Mouse (Mus musculus) kidney, postnatal 0 days (tissue): ENCODE measurements at regions not wholly inside any gene's neighbourhood (a gene's known extent, or its start where the extent isn't known, plus 50 kb on each side); places are given as distances from the start of the nearest gene placed in this dataset.

ENCODE experiments used
- ATAC-seq: fragments of 200-750 bp; cut with Nextera tagmentation; replicated peaks from 2 replicates; pipeline ENCODE4 v1.8.0; 2017; ENCODE audit warnings: low read depth, moderate number of reproducible peaks, moderate TSS enrichment, moderate library complexity; ENCODE audit not compliant: low FRiP score
- DNase-seq: peaks from one replicate; pipeline ENCODE4 v3.0.0-alpha.2; 2016; ENCODE audit warnings: low spot score
- H3K27ac ChIP-seq: fragments of 300-500 bp; sonication (generic); 2 replicates; pipeline ENCODE4 v1.5.1; 2014; ENCODE audit warnings: mild to moderate bottlenecking
- H3K27me3 ChIP-seq: fragments of 300-500 bp; sonication (generic); 2 replicates; pipeline ENCODE4 v1.6.1; 2014; ENCODE audit warnings: low read length, mixed read lengths; ENCODE audit not compliant: insufficient read depth
- H3K36me3 ChIP-seq: fragments of 300-500 bp; sonication (generic); 2 replicates; pipeline ENCODE4 v1.6.1; 2014; ENCODE audit warnings: low read length, mixed read lengths; ENCODE audit not compliant: insufficient read depth
- H3K4me1 ChIP-seq: fragments of 300-500 bp; sonication (generic); replicated peaks from 2 replicates; pipeline ENCODE4 v1.6.1; 2014; ENCODE audit warnings: antibody characterized with exemption, low read length, mixed read lengths; ENCODE audit not compliant: insufficient read depth
- H3K4me2 ChIP-seq: fragments of 300-500 bp; sonication (generic); 2 replicates; pipeline ENCODE4 v1.6.1; 2014; ENCODE audit warnings: mild to moderate bottlenecking, low read length, moderate library complexity, mixed read lengths
- H3K4me3 ChIP-seq: fragments of 300-500 bp; sonication (generic); replicated peaks from 2 replicates; pipeline ENCODE4 v1.5.1; 2014; ENCODE audit warnings: low read depth, low read length
- H3K9ac ChIP-seq: fragments of 300-500 bp; sonication (generic); 2 replicates; pipeline ENCODE4 v1.6.1; 2014; ENCODE audit warnings: low read depth, low read length
- H3K9me3 ChIP-seq: fragments of 300-500 bp; sonication (generic); replicated peaks from 2 replicates; pipeline ENCODE4 v1.6.1; 2016; ENCODE audit warnings: low read length, inconsistent platforms, mixed read lengths
- CTCF ChIP-seq: IDR thresholded peaks from 2 replicates; pipeline ENCODE4 v1.5.1; 2016; ENCODE audit warnings: antibody characterized with exemption, low read depth, mild to moderate bottlenecking, moderate library complexity
- WGBS: fragments of 180-500 bp; shearing (Covaris S2); extraction: QIAGEN DNeasy Blood & Tissue Kit; methylation state at CpG from one replicate; pipeline ENCODE4 v1.1.7; 2014; 5-methylcytosine and 5-hydroxymethylcytosine counted together

DNA sequence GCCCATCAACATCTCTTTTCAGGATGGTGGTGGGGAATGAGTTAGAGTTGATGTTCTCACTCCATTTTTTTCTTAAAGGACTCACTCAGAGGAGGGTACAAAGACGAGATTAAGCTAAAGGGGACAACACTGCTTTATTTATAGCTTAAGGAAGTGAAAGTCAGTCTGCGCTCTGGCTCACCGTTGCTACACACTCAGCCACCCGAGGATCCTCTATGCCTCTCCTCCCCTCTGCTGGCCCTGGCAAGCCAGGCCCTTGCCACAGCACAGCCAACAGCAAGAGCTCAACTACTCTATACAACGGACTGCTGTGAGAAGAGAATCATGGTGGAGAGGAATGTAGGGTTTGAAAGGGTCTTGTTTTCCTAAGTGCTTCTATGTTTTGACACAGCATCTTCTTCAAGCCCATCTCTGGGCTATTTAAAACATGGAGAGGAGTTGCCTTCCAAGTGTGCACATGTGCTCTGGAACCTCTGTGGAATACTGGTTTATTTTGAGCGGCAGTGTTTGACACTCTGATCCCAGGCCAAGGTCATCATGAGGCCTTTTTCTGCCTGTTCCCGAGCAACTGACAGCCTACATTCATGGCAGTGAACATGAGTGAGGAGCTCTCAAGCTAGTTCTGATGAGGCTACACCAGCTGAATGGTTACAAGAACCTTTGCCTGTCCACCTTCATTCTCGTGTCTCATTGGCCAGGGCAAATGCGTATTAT is 291.9 kb upstream of the Klf4 start:
- Histone ChIP-seq H3K36me3 (no peaks in the 10 kb centered on the region), H3K4me2 (no peak overlapping the region), H3K27me3 (no peaks in the 10 kb centered on the region), H3K9ac (no peak overlapping the region), H3K9me3 (no peaks in the 10 kb centered on the region), H3K4me3 (no peak overlapping the region), H3K4me1 (no peaks in the 10 kb centered on the region), H3K27ac (no peak overlapping the region)
- WGBS: 71% methylated on average over 9 of the region's 9 CpGs
- ATAC-seq (no peak), DNase-seq (no peak)
- no peak for TF ChIP-seq CTCF

DNA sequence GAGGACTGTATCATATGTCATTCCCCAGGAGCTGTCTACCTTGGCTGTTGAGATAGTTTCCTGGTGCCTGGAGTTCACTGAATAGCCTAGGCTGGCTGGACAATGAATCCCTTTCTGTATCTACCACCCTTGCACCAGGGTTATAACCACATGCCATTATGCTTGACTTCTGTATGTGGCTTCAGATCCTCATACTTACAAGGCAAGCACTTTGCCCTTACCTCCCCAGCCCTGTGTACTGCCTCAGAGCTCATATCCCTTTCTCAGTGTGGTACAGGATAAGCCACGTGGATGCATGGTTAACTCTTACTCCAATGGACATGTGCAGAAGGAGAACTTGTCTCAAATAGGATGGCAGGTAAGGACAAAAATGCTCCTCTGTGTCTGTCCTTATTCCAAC is 291.3 kb upstream of the Klf4 start:
- ATAC-seq (no peak), DNase-seq (no peak)
- Histone ChIP-seq H3K4me3 (no peak overlapping the region), H3K9me3 (no peaks in the 10 kb centered on the region), H3K4me1 (no peaks in the 10 kb centered on the region), H3K27me3 (no peaks in the 10 kb centered on the region), H3K4me2 (no peak overlapping the region), H3K36me3 (no peaks in the 10 kb centered on the region), H3K27ac (no peak overlapping the region), H3K9ac (no peak overlapping the region)
- 89% methylated on average over 1 of the region's 1 CpGs for WGBS
- no peak for TF ChIP-seq CTCF

DNA sequence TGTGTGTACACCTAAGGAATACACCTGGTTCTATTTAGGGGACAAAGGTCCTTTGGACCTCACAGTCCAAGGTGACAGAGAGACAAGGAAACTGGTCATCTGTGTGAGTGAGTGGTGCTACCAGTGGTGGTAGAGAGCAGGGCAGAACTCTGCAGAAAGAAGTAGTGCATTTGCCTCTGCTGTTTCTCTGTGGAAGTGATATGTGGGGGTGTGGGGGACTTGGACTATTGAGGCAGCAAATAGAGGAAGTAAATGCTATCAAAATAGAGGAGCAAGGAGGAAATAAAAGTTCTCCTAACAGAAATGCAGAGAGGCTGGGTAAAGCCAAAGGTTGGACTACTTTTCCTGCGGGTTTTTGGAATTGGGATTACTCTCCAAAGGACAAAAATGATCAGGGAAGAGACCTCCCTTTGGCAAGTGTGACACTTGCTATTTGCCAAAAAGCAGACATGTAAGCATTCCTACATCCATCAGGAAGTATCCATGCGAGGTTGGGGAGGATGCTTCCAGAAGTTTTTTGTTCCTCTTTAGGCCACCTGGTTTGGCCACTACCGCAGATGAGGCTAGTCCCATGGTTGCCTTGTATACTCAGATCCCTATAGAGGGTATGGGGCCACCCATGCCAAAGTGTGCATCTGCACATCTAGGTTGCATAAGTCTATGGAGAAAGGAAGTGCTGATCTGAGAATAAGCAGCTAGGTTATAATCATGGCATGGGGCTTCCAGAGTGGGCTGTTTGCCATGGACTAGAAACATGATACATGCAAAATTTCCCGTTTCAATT is 285.0 kb upstream of the Klf4 start:
- no peak for TF ChIP-seq CTCF
- Histone ChIP-seq H3K36me3 (no peaks in the 10 kb centered on the region), H3K9ac (no peak overlapping the region), H3K4me1 (no peaks in the 10 kb centered on the region), H3K27me3 (no peaks in the 10 kb centered on the region), H3K4me3 (no peak overlapping the region), H3K4me2 (no peak overlapping the region), H3K27ac (no peak overlapping the region), H3K9me3 (no peaks in the 10 kb centered on the region)
- ATAC-seq (no peak), DNase-seq (no peak)
- 86% methylated on average over 4 of the region's 4 CpGs for WGBS

GRCm38 (mm10) chr4:55815832-55816231 is 283.6 kb upstream of the Klf4 start:
- no peak overlapping the region for H3K4me2 ChIP-seq
- H3K27me3 ChIP-seq: no peaks in the 10 kb centered on the region
- DNase-seq: no peak
- no peak overlapping the region for H3K4me3 ChIP-seq
- no peak overlapping the region for H3K27ac ChIP-seq
- H3K9ac ChIP-seq: no peak overlapping the region
- H3K36me3 ChIP-seq: no peaks in the 10 kb centered on the region
- H3K4me1 ChIP-seq: no peaks in the 10 kb centered on the region
- 91% methylated on average over 3 of the region's 3 CpGs for WGBS
- TF ChIP-seq CTCF: no peak
- no peaks in the 10 kb centered on the region for H3K9me3 ChIP-seq
- no peak for ATAC-seq

DNA sequence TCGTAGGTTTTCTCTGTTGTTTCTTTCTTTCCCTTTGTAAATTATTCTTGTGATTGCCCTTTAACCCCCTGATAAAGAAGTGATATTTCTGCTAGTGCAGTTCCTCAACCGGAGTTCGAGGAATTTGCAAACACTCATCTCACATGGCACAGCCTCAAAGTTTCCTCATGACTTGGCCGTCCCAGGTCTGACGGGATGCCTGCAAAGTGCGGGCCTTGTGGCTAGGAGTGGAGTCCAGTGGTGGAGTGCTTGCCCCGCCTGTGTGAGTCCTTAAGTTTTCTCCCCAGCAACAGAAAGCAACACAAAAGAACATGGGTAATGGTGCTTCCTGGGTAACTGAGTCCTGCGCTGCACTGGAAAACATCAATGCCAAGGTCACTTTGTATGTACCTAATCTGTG is 280.6 kb upstream of the Klf4 start:
- H3K27ac ChIP-seq: no peak overlapping the region
- ATAC-seq: no peak
- H3K4me3 ChIP-seq: no peak overlapping the region
- H3K27me3 ChIP-seq: no peaks in the 10 kb centered on the region
- H3K36me3 ChIP-seq: no peaks in the 10 kb centered on the region
- no peak overlapping the region for H3K4me2 ChIP-seq
- DNase-seq: no peak
- no peak for TF ChIP-seq CTCF
- H3K4me1 ChIP-seq: no peaks in the 10 kb centered on the region
- H3K9me3 ChIP-seq: no peaks in the 10 kb centered on the region
- 87% methylated on average over 8 of the region's 8 CpGs for WGBS
- no peak overlapping the region for H3K9ac ChIP-seq

GRCm38 (mm10) chr4:55811656-55812055 is 279.4 kb upstream of the Klf4 start:
- DNase-seq: no peak
- no peak for ATAC-seq
- Histone ChIP-seq H3K9ac (no peak overlapping the region), H3K36me3 (no peaks in the 10 kb centered on the region), H3K4me3 (no peak overlapping the region), H3K27me3 (no peaks in the 10 kb centered on the region), H3K27ac (no peak overlapping the region), H3K4me1 (no peaks in the 10 kb centered on the region), H3K4me2 (no peak overlapping the region), H3K9me3 (no peaks in the 10 kb centered on the region)
- TF ChIP-seq CTCF: no peak
- 74% methylated on average over 3 of the region's 3 CpGs for WGBS
